Comparison of ENCODE assay signal across 8 mouse cellular contexts in the genomic region with DNA sequence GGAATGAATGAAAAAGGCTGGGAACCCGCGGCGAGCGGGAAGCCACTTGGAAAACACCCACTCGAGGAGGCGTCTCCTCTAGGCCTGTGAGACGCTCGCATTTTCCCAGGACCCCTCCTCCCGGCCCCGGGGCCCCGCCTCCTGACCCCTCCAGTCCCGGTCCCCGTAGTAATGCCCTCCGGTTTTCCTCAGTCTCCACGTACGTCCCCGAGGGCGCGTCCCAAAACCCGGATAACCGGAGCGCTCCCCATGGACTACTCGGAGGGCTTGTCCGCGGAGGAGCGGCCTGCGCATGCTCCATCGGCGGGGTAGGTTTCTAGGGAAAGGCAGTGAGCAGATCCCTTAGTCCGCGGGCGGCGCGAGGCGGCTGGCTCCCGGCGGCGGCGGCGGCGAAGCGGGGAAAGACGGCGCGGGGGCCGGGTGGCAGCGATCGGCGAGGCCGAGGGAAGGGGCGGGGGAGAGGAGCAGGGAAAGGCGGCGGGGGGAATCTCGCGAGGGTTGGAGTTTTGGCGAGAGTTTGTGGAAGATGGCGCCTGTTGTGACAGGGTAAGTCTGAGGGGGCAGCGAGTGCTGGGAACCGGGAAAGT.
DNase-seq lines count a peak whose midpoint lies in the region; ATAC-seq lines count a peak whose summit lies in the region.

No protein-coding gene starts in this region.

- DNase-seq in Muller cell, postnatal 12 days (ENCODE audit: inconsistent ontology term), result peak; percentile 100
- DNase-seq in cerebellum, adult 9-11 months, result peak; percentile 100
- peak; percentile 99 to 100 for DNase-seq in frontal cortex, adult 2 months (ENCODE audit: extremely low spot score in 1 of 2, low spot score in 1 of 2)
- DNase-seq in hindbrain, embryonic 11.5 days (ENCODE audit: low spot score), result peak; percentile 97
- peak; percentile 99 to 100 for DNase-seq in layer of hippocampus, postnatal 10 days (ENCODE audit: low spot score in 2 of 2)
- peak; percentile 100 for DNase-seq in lung, postnatal 10 days
- peak; percentile 99 for DNase-seq in ovary, postnatal 36 days (ENCODE audit: low spot score)
- peak; percentile 94 for DNase-seq in thymus, postnatal 25 days

- no peaks in the 10 kb centered on the region for H3K27me3 ChIP-seq in hindbrain, embryonic 11.5 days (ENCODE audit: control insufficient read depth, insufficient read depth, low read length)

- H3K4me1 ChIP-seq in hindbrain, embryonic 11.5 days (replicated peaks; ENCODE audit: control insufficient read depth, insufficient read depth, low read length), result no peaks in the 10 kb centered on the region; the same call in 1 of the 2 replicates

- ATAC-seq in hindbrain, embryonic 11.5 days (ENCODE audit: low FRiP score), result peak; percentile 91

- H3K9me3 ChIP-seq in hindbrain, embryonic 11.5 days (ENCODE audit: control insufficient read depth, low read length), result no peaks in the 10 kb centered on the region

- under 1% methylated on average over 56 of the region's 59 CpGs for WGBS in hindbrain, embryonic 11.5 days

- peak overlapping the region; percentile 91 for H3K4me3 ChIP-seq in hindbrain, embryonic 11.5 days (ENCODE audit: low read depth, low read length)

- H3K9ac ChIP-seq in hindbrain, embryonic 11.5 days (ENCODE audit: low read depth, low read length), result peak overlapping the region; percentile 99

- no peaks in the 10 kb centered on the region for H3K36me3 ChIP-seq in hindbrain, embryonic 11.5 days (ENCODE audit: control insufficient read depth, insufficient read depth, low read length)

- H3K4me2 ChIP-seq in hindbrain, embryonic 11.5 days (replicated peaks; ENCODE audit: low read depth, low read length), result peak overlapping the region; percentile 94

- peak overlapping the region; percentile 92 for H3K27ac ChIP-seq in hindbrain, embryonic 11.5 days (ENCODE audit: low read depth, low read length)

Comparison
In these comparisons a context has a peak if more than half of its experiments do, and no peak if none do; other contexts are left out.
1. Peak in every context shown above with its lines: DNase-seq, ATAC-seq, H3K4me3 ChIP-seq and H3K27ac ChIP-seq.